Mouse (Mus musculus) thymus, adult 18-20 months (tissue): Measurements from ENCODE around the gene Zfp454.

Source experiments
- DNase-seq, 2 experiments: peaks; one replicate each; pipeline ENCODE4 v3.0.0; 2022; ENCODE audit warnings: mixed read lengths in 2 of 2

The Zfp454 gene

GRCm38 (mm10) chr11:50841023-50841735 lies 46.3 kb downstream of the Zfp454 start, which contains the start of gene Zfp879:
TSS of gene Zfp879 (minus strand) at chr11:50841552.
- DNase-seq: peak; percentile 80 to 85

DNA sequence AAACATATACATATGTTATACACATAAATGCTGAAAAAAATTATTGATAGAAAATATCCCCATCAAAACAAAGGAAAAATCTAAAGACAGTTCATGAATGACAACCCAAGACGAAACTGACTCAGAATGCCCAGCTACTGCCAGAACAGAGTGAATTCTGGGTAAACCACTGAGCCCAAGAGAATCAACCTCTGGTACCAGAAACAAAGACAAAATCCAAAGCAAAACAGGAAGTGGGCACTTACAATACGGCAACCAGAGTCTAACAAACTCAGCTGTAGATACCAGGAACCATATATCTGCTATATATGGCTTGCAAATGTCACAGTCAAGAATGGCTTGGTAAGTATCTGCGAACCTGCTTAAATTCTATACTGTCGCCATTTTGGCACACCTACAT lies 51.7 kb downstream of the Zfp454 start:
- DNase-seq: no peak

DNA sequence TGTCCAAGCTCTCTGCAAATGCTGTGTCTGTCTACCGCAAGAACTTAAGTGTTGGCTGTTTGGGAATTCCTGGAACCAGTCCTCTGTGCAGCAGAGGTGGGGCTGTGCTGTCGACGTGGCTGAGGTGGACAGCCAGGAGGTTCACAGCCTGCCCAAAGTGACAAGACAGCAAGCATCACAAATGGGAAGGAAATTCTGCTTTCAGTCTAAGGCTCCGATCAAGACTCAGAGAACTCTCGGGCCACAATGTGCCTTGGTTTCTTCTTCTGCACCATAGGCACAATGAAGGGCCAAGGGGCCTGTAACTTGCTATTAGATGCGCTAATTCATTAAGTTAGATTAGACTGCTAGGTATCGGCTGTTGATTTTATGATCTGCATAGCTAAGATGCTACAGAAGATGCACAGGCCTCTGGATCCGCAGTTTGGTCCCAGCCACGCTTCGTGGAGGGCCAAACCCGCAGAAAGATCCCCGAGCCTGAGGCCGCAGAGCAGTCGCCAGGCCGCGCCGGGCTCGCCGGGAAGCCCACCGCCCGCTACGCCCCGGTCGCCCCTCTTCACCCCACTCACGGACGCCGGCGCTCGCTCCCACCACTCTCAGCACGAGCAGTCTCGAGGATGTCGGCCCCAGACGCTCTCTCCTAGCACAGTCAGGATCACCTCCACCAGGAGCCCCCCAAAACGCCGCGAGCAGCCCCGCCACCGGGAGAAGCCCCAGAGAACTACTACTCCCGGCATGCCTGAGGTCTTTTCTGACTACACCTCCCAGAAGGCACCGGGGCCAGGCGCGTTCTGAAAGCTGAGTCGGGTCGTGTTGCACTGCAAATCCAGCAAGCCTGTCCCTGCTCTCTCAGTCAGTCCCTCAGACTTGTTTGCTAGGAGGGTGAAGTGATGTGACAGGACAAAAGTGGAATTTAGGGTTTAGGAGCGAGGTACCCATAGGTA lies 60.2 kb downstream of the Zfp454 start, which contains the start of gene Zfp354c:
TSS of gene Zfp354c (minus strand) at position 715 of the 944 bp plus-strand sequence.
- DNase-seq: peak; percentile 79 to 82

GRCm38 (mm10) chr11:50826214-50826613 lies 61.2 kb downstream of the Zfp454 start:
- no peak for DNase-seq
